Mouse (Mus musculus): ENCODE measurements at regions not wholly inside any gene's neighbourhood (a gene's known extent, or its start where the extent isn't known, plus 50 kb on each side); places are given as distances from the start of the nearest gene placed in this dataset.

GRCm38 (mm10) chr2:169311821-169312220 is 275.7 kb downstream of the Gm11011 start:
- TF ChIP-seq CTCF (IDR thresholded peaks at IDR 0.05; ENCODE audit: low read depth) (no peak), EP300 (IDR thresholded peaks at IDR 0.05; ENCODE audit: low read depth) (no peak)
